11 mouse cellular contexts compared by ENCODE assay signal in genomic region chr2:136686195-136686594, GRCm38 (mm10). TPM values are rescaled to one million over a fixed set of nuclear protein-coding genes. Genes with fewer than 3 reads are reported as not detected.
DNase-seq lines count a peak whose midpoint lies in the region; ATAC-seq and TF ChIP-seq lines count a peak whose summit lies in the region.
"Had no signal": no experiment of that assay in that cellular context is flagged by ENCODE, and none has a peak within 500 bp of the region (broad histone marks: within the 10 kb centered on the region; RNA-seq: fewer than 3 reads in every experiment).

No protein-coding gene starts in this region.

- no peaks in the 10 kb centered on the region for H3K79me2 ChIP-seq in heart, adult 2 months (replicated peaks; ENCODE audit: control insufficient read depth, insufficient read depth, low read length)

- H3K9me3 ChIP-seq in heart, embryonic 11.5 days (replicated peaks; ENCODE audit: control insufficient read depth, low read length), result no peaks in the 10 kb centered on the region
- no peaks in the 10 kb centered on the region for H3K9me3 ChIP-seq in stomach, embryonic 14.5 days (ENCODE audit: control insufficient read depth, low read depth, low read length)
- no peaks in the 10 kb centered on the region for H3K9me3 ChIP-seq in stomach, postnatal 0 days (ENCODE audit: control insufficient read depth, low read length)
- H3K9me3 ChIP-seq in intestine, embryonic 16.5 days (ENCODE audit: control insufficient read depth, low read length), result no peaks in the 10 kb centered on the region
- no peaks in the 10 kb centered on the region for H3K9me3 ChIP-seq in liver, postnatal 0 days (ENCODE audit: low read length)

- peak overlapping the region; percentile 3; the same call in 1 of the 2 replicates for H3K27ac ChIP-seq in heart, adult 2 months
- H3K27ac ChIP-seq in heart, embryonic 11.5 days (ENCODE audit: low read depth, low read length), result no peak overlapping the region
- H3K27ac ChIP-seq in stomach, embryonic 14.5 days (ENCODE audit: low read length), result no peak overlapping the region
- H3K27ac ChIP-seq in stomach, postnatal 0 days (replicated peaks), result no peak overlapping the region
- H3K27ac ChIP-seq in intestine, embryonic 16.5 days (ENCODE audit: low read length), result no peak overlapping the region
- no peak overlapping the region for H3K27ac ChIP-seq in liver, postnatal 0 days (ENCODE audit: low read depth)
- H3K27ac ChIP-seq: kidney, postnatal 0 days; liver, embryonic 14.5 days had no signal

- TF ChIP-seq POLR2A in heart, adult 2 months (IDR thresholded peaks at IDR 0.05; ENCODE audit: insufficient read depth, low read depth, low read length), result no peak

- 17% methylated on average over 3 of the region's 3 CpGs for WGBS in heart, adult 2 months
- 38% methylated on average over 3 of the region's 3 CpGs for WGBS in heart, embryonic 11.5 days (ENCODE audit: insufficient replicate concordance)
- WGBS in stomach, embryonic 14.5 days, result 25% methylated on average over 3 of the region's 3 CpGs
- 41% methylated on average over 3 of the region's 3 CpGs for WGBS in stomach, postnatal 0 days
- WGBS in intestine, embryonic 16.5 days, result 37% methylated on average over 3 of the region's 3 CpGs
- 73% methylated on average over 3 of the region's 3 CpGs for WGBS in liver, postnatal 0 days (ENCODE audit: insufficient replicate concordance)

- peaks cover 2% of the 10 kb centered on the region; the same call in 1 of the 2 replicates for H3K36me3 ChIP-seq in heart, adult 2 months (ENCODE audit: control insufficient read depth, insufficient read depth, low read length)
- H3K36me3 ChIP-seq in heart, embryonic 11.5 days (ENCODE audit: control insufficient read depth, insufficient read depth, low read length), result no peaks in the 10 kb centered on the region
- no peaks in the 10 kb centered on the region for H3K36me3 ChIP-seq in stomach, embryonic 14.5 days (ENCODE audit: control insufficient read depth, insufficient read depth, low read length)
- H3K36me3 ChIP-seq in stomach, postnatal 0 days (ENCODE audit: control insufficient read depth, insufficient read depth, low read length), result no peaks in the 10 kb centered on the region
- no peaks in the 10 kb centered on the region for H3K36me3 ChIP-seq in intestine, embryonic 16.5 days (ENCODE audit: control insufficient read depth, insufficient read depth, low read length)
- H3K36me3 ChIP-seq in liver, postnatal 0 days (replicated peaks; ENCODE audit: insufficient read depth, low read length), result no peaks in the 10 kb centered on the region

- no peaks in the 10 kb centered on the region for H3K27me3 ChIP-seq in heart, adult 2 months (ENCODE audit: control insufficient read depth, insufficient read depth, low read length)
- H3K27me3 ChIP-seq in heart, embryonic 11.5 days (ENCODE audit: control insufficient read depth, insufficient read depth, low read length), result no peaks in the 10 kb centered on the region
- no peaks in the 10 kb centered on the region for H3K27me3 ChIP-seq in stomach, embryonic 14.5 days (ENCODE audit: control insufficient read depth, insufficient read depth, low read length)
- no peaks in the 10 kb centered on the region for H3K27me3 ChIP-seq in stomach, postnatal 0 days (ENCODE audit: control insufficient read depth, insufficient read depth, low read length)
- no peaks in the 10 kb centered on the region for H3K27me3 ChIP-seq in intestine, embryonic 16.5 days (replicated peaks; ENCODE audit: control insufficient read depth, insufficient read depth, low read length)
- no peaks in the 10 kb centered on the region for H3K27me3 ChIP-seq in liver, postnatal 0 days (ENCODE audit: insufficient read depth, low read length)

- H3K4me3 ChIP-seq in heart, adult 2 months, result no peak overlapping the region
- no peak overlapping the region for H3K4me3 ChIP-seq in heart, embryonic 11.5 days (ENCODE audit: low read depth, low read length)
- H3K4me3 ChIP-seq in stomach, embryonic 14.5 days (ENCODE audit: low read depth, low read length), result no peak overlapping the region
- H3K4me3 ChIP-seq in stomach, postnatal 0 days (ENCODE audit: low read depth, low read length), result no peak overlapping the region
- no peak overlapping the region for H3K4me3 ChIP-seq in intestine, embryonic 16.5 days (ENCODE audit: low read length)
- H3K4me3 ChIP-seq in liver, postnatal 0 days (ENCODE audit: low read depth, low read length), result no peak overlapping the region

- no peak overlapping the region for H3K4me2 ChIP-seq in heart, embryonic 11.5 days
- no peak overlapping the region for H3K4me2 ChIP-seq in stomach, embryonic 14.5 days (replicated peaks; ENCODE audit: low read depth, low read length)
- H3K4me2 ChIP-seq in stomach, postnatal 0 days (replicated peaks; ENCODE audit: low read depth), result no peak overlapping the region
- H3K4me2 ChIP-seq in intestine, embryonic 16.5 days (ENCODE audit: low read depth, low read length), result no peak overlapping the region
- H3K4me2 ChIP-seq in liver, postnatal 0 days (ENCODE audit: low read depth, low read length), result no peak overlapping the region

- TF ChIP-seq EP300 in heart, adult 2 months (IDR thresholded peaks at IDR 0.05; ENCODE audit: insufficient read depth, low read depth, low read length), result no peak
- TF ChIP-seq EP300 in stomach, postnatal 0 days (optimal IDR thresholded peaks at IDR 0.05), result no peak
- no peak for TF ChIP-seq EP300 in liver, postnatal 0 days (IDR thresholded peaks at IDR 0.05; ENCODE audit: low read depth)

- intact Hi-C loops in heart, adult 2 months (cut with DNase I), result no loop called here

- peaks cover 4% of the 10 kb centered on the region; the same call in 1 of the 2 replicates for H3K4me1 ChIP-seq in heart, adult 2 months (ENCODE audit: control insufficient read depth, insufficient read depth, low read length)
- H3K4me1 ChIP-seq in heart, embryonic 11.5 days (ENCODE audit: control insufficient read depth, insufficient read depth, low read length), result peaks cover 6% of the 10 kb centered on the region
- no peaks in the 10 kb centered on the region for H3K4me1 ChIP-seq in stomach, embryonic 14.5 days (ENCODE audit: control insufficient read depth, insufficient read depth, low read length)
- H3K4me1 ChIP-seq in stomach, postnatal 0 days (replicated peaks; ENCODE audit: control insufficient read depth, insufficient read depth), result no peaks in the 10 kb centered on the region
- peaks cover 3% of the 10 kb centered on the region; the same call in 1 of the 2 replicates for H3K4me1 ChIP-seq in intestine, embryonic 16.5 days (ENCODE audit: control insufficient read depth, insufficient read depth, low read length)
- 0 out of 2 replicates have a peak, but pooled peaks cover 4% of the 10 kb centered on the region for H3K4me1 ChIP-seq in liver, postnatal 0 days (ENCODE audit: insufficient read depth)

- no peak for TF ChIP-seq CTCF in heart, adult 2 months (IDR thresholded peaks at IDR 0.05)
- TF ChIP-seq CTCF in stomach, postnatal 0 days (IDR thresholded peaks at IDR 0.05; ENCODE audit: low read depth), result no peak
- TF ChIP-seq CTCF in liver, postnatal 0 days (IDR thresholded peaks at IDR 0.05; ENCODE audit: low read depth), result no peak

- DNase-seq in heart, adult 2 months, result peak; percentile 28 to 44
- no peak for DNase-seq in stomach, postnatal 0 days (ENCODE audit: low spot score)
- DNase-seq in cerebellum, postnatal 10 days, result peak; percentile 94 to 97
- no peak for DNase-seq in liver, postnatal 0 days

- no peak for ATAC-seq in heart, embryonic 11.5 days (replicated peaks; ENCODE audit: insufficient number of reproducible peaks, low FRiP score, low TSS enrichment)
- peak; percentile 81; the same call in 1 of the 2 replicates for ATAC-seq in stomach, embryonic 14.5 days (ENCODE audit: insufficient number of reproducible peaks, insufficient read depth, low FRiP score, low read depth)
- no peak for ATAC-seq in stomach, postnatal 0 days (ENCODE audit: low FRiP score, low TSS enrichment)
- peak; percentile 58; the same call in 1 of the 2 replicates for ATAC-seq in intestine, embryonic 16.5 days
- ATAC-seq in megakaryocyte-erythroid progenitor cell, adult 5-6 weeks (replicated peaks; ENCODE audit: low FRiP score, low TSS enrichment, poor library complexity, severe bottlenecking), result no peak
- ATAC-seq in liver, postnatal 0 days, result no peak

- no peak overlapping the region for H3K9ac ChIP-seq in heart, adult 2 months (ENCODE audit: low read depth, low read length)
- no peak overlapping the region for H3K9ac ChIP-seq in heart, embryonic 11.5 days (ENCODE audit: low read depth, low read length)
- no peak overlapping the region for H3K9ac ChIP-seq in stomach, embryonic 14.5 days (replicated peaks; ENCODE audit: low read depth, low read length)
- H3K9ac ChIP-seq in stomach, postnatal 0 days (ENCODE audit: low read length), result no peak overlapping the region
- no peak overlapping the region for H3K9ac ChIP-seq in intestine, embryonic 16.5 days (ENCODE audit: low read depth, low read length)
- no peak overlapping the region for H3K9ac ChIP-seq in liver, postnatal 0 days (replicated peaks)
- H3K9ac ChIP-seq: liver, embryonic 14.5 days had no signal

RNA-seq across cellular contexts. Expression of gene Snap25, which starts 27.1 kb away (rescaled TPM):
- under 1 TPM in 1 of 2 experiments, not detected in 1; 0.64 TPM for total RNA-seq in heart, adult 2 months (2021)
- polyA plus RNA-seq in heart, adult 2 months (2012; rRNA removed), result 0.98 and 3.0 TPM in 2 replicates
- 10.7 and 12.1 TPM in 2 replicates for polyA plus RNA-seq in heart, embryonic 11.5 days (2014; fragmentation: Nextera tagmentation; extraction: Ambion mirVana)
- 13.2 and 16.6 TPM in 2 replicates for polyA plus RNA-seq in stomach, embryonic 14.5 days (2014; fragmentation: Nextera tagmentation; extraction: Ambion mirVana)
- 8.5 and 10.8 TPM in 2 replicates for polyA plus RNA-seq in stomach, postnatal 0 days (2015; fragmentation: Nextera tagmentation; extraction: Ambion mirVana)
- polyA plus RNA-seq in intestine, embryonic 16.5 days (2015; fragmentation: Nextera tagmentation; extraction: Ambion mirVana), result 8.0 and 9.2 TPM in 2 replicates
- not detected in 2 replicates for total RNA-seq in megakaryocyte-erythroid progenitor cell, adult 5-6 weeks (2014; fragmentation: Nextera tagmentation)
- total RNA-seq in megakaryocyte-erythroid progenitor cell, adult 5-6 weeks (2017), result not detected in 2 replicates
- 0.11 TPM in 1 of 2 replicates, not detected in the other for polyA plus RNA-seq in liver, postnatal 0 days (2015; fragmentation: Nextera tagmentation; extraction: Ambion mirVana)
- total RNA-seq: megakaryocyte progenitor cell, adult 5-6 weeks had no signal

Comparison
In these comparisons a context has a peak if more than half of its experiments do, and no peak if none do; other contexts are left out.
1. ATAC-seq: peak in stomach, embryonic 14.5 days (single experiment) and intestine, embryonic 16.5 days (single experiment); none in heart, embryonic 11.5 days (single experiment), stomach, postnatal 0 days (single experiment), megakaryocyte-erythroid progenitor cell, adult 5-6 weeks (single experiment) and liver, postnatal 0 days (single experiment).
2. DNase-seq: peak in heart, adult 2 months (2 of 2) and cerebellum, postnatal 10 days (2 of 2); none in stomach, postnatal 0 days (single experiment) and liver, postnatal 0 days (single experiment).